Mouse (Mus musculus) embryonic facial prominence, embryonic 11.5 days (tissue): ENCODE data around the gene Ppp1r1a. TPM values are rescaled to one million over a fixed set of nuclear protein-coding genes. Genes with fewer than 3 reads are reported as not detected.

ENCODE experiments used
- ATAC-seq: fragments of 200-750 bp; cut with Nextera tagmentation; replicated peaks from 2 replicates; pipeline ENCODE4 v1.8.0; 2017; ENCODE audit warnings: low read depth; ENCODE audit not compliant: insufficient number of reproducible peaks, low FRiP score, low TSS enrichment
- DNase-seq: peaks from one replicate; pipeline ENCODE4 v3.0.0-alpha.2; 2015; ENCODE audit warnings: low spot score
- H3K27ac ChIP-seq: fragments of 300-500 bp; sonication (generic); replicated peaks from 2 replicates; pipeline ENCODE4 v1.5.1; 2014; ENCODE audit warnings: mild to moderate bottlenecking, low read depth, low read length, control low read depth
- H3K27me3 ChIP-seq: fragments of 300-500 bp; sonication (generic); 2 replicates; pipeline ENCODE4 v1.6.1; 2014; ENCODE audit warnings: mild to moderate bottlenecking, low read length, moderate library complexity, mixed read lengths; ENCODE audit not compliant: control insufficient read depth, insufficient read depth
- H3K36me3 ChIP-seq: fragments of 300-500 bp; sonication (generic); replicated peaks from 2 replicates; pipeline ENCODE4 v1.6.1; 2014; ENCODE audit warnings: low read depth, mild to moderate bottlenecking, low read length, moderate library complexity, mixed read lengths; ENCODE audit not compliant: control insufficient read depth, insufficient read depth
- H3K4me1 ChIP-seq: fragments of 300-500 bp; sonication (generic); 2 replicates; pipeline ENCODE4 v1.6.1; 2014; ENCODE audit warnings: low read length, mixed read lengths; ENCODE audit not compliant: control insufficient read depth, insufficient read depth
- H3K4me2 ChIP-seq: fragments of 300-500 bp; sonication (generic); 2 replicates; pipeline ENCODE4 v1.6.1; 2014; ENCODE audit warnings: low read depth, mild to moderate bottlenecking, control low read depth, low read length, moderate library complexity
- H3K4me3 ChIP-seq: fragments of 300-500 bp; sonication (generic); 2 replicates; pipeline ENCODE4 v1.5.1; 2014; ENCODE audit warnings: low read depth, low read length, control low read depth
- H3K9ac ChIP-seq: fragments of 300-500 bp; sonication (generic); replicated peaks from 2 replicates; pipeline ENCODE4 v1.6.1; 2014; ENCODE audit warnings: mild to moderate bottlenecking, control low read depth, low read length
- H3K9me3 ChIP-seq: fragments of 300-500 bp; sonication (generic); replicated peaks from 2 replicates; pipeline ENCODE4 v1.6.1; 2016; ENCODE audit warnings: mild to moderate bottlenecking, low read length, inconsistent platforms, mixed read lengths; ENCODE audit not compliant: control insufficient read depth
- WGBS: fragments of 180-500 bp; shearing (Covaris S2); extraction: QIAGEN DNeasy Blood & Tissue Kit; methylation state at CpG from one replicate; pipeline ENCODE4 v1.1.7; 2014; 5-methylcytosine and 5-hydroxymethylcytosine counted together
- polyA plus RNA-seq: library from polyadenylated mRNA; unstranded; fragments of >200 nt; fragmentation: Nextera tagmentation; extraction: Ambion mirVana; gene quantifications from 2 replicates; pipeline ENCODE4 v1.2.1, GENCODE M21; 2014

Ppp1r1a gene
- polyA plus RNA-seq, 1 experiment from 2014 or later = 17.6 TPM

- Histone ChIP-seq H3K4me1 (no peaks in the 10 kb centered on the region), H3K4me2 (no peak overlapping the region), H3K36me3 (no peaks in the 10 kb centered on the region; the same call in 1 of the 2 replicates), H3K4me3 (no peak overlapping the region), H3K27ac (no peak overlapping the region), H3K9me3 (no peaks in the 10 kb centered on the region), H3K9ac (no peak overlapping the region), H3K27me3 (no peaks in the 10 kb centered on the region)
- DNase-seq (no peak), ATAC-seq (no peak)
- WGBS = 48% methylated on average over 3 of the region's 3 CpGs
Observed at GRCm38 (mm10) chr15:103523156-103523555, 14.6 kb downstream of the Ppp1r1a start.

- ATAC-seq = no peak
- H3K27ac ChIP-seq = no peak overlapping the region
Observed at GRCm38 (mm10) chr15:103522458-103523099, 15.2 kb downstream of the Ppp1r1a start.

GRCm38 (mm10) chr15:103519386-103520378 lies 18.1 kb downstream of the Ppp1r1a start:
- 22% methylated on average over 4 of the region's 4 CpGs for WGBS
- Histone ChIP-seq H3K27ac (no peak overlapping the region; the same call in 1 of the 2 replicates), H3K4me3 (no peak overlapping the region), H3K27me3 (no peaks in the 10 kb centered on the region), H3K4me1 (no peaks in the 10 kb centered on the region), H3K36me3 (no peaks in the 10 kb centered on the region; the same call in 1 of the 2 replicates), H3K9me3 (no peaks in the 10 kb centered on the region), H3K4me2 (no peak overlapping the region), H3K9ac (no peak overlapping the region)
- peak; percentile 24 for DNase-seq
- 0 out of 2 replicates have a peak, but pooled peaks have one; percentile 5 for ATAC-seq

More at GRCm38 (mm10) chr15:103522458-103523099, 15.2 kb downstream of the Ppp1r1a start:
- no peak overlapping the region for H3K9ac ChIP-seq
- no peaks in the 10 kb centered on the region for H3K4me1 ChIP-seq
- H3K9me3 ChIP-seq = no peaks in the 10 kb centered on the region
- no peak for DNase-seq
- H3K4me3 ChIP-seq = no peak overlapping the region
- no peak overlapping the region for H3K4me2 ChIP-seq
- H3K27me3 ChIP-seq = no peaks in the 10 kb centered on the region
- WGBS = 72% methylated on average over 3 of the region's 3 CpGs
- H3K36me3 ChIP-seq = no peaks in the 10 kb centered on the region; the same call in 1 of the 2 replicates

- Histone ChIP-seq H3K4me3 (no peak overlapping the region), H3K9ac (no peak overlapping the region), H3K27me3 (no peaks in the 10 kb centered on the region), H3K36me3 (no peaks in the 10 kb centered on the region; the same call in 1 of the 2 replicates), H3K27ac (0 out of 2 replicates have a peak overlapping the region, but pooled peaks have one; percentile 28), H3K9me3 (no peaks in the 10 kb centered on the region), H3K4me2 (no peak overlapping the region), H3K4me1 (no peaks in the 10 kb centered on the region)
- ATAC-seq (peak; percentile 67; the same call in 1 of the 2 replicates), DNase-seq (peak; percentile 41)
- 5% methylated on average over 5 of the region's 5 CpGs for whole genome bisulfite sequencing
Observed at GRCm38 (mm10) chr15:103518600-103519385, 19.0 kb downstream of the Ppp1r1a start.

GRCm38 (mm10) chr15:103514914-103515313 lies 22.9 kb downstream of the Ppp1r1a start:
- 33% methylated on average over 3 of the region's 3 CpGs for WGBS
- H3K9ac ChIP-seq = no peak overlapping the region
- H3K27ac ChIP-seq = no peak overlapping the region
- H3K27me3 ChIP-seq = no peaks in the 10 kb centered on the region; the same call in 1 of the 2 replicates
- DNase-seq (no peak), ATAC-seq (no peak)
- H3K36me3 ChIP-seq = no peaks in the 10 kb centered on the region
- no peaks in the 10 kb centered on the region for H3K9me3 ChIP-seq
- no peak overlapping the region for H3K4me3 ChIP-seq
- no peak overlapping the region for H3K4me2 ChIP-seq
- no peaks in the 10 kb centered on the region for H3K4me1 ChIP-seq

GRCm38 (mm10) chr15:103514119-103514518 lies 23.7 kb downstream of the Ppp1r1a start:
- 7% methylated on average over 10 of the region's 10 CpGs for WGBS
- Histone ChIP-seq H3K4me1 (no peaks in the 10 kb centered on the region), H3K4me2 (peak overlapping the region; percentile 54), H3K27me3 (no peaks in the 10 kb centered on the region; the same call in 1 of the 2 replicates), H3K36me3 (no peaks in the 10 kb centered on the region), H3K9me3 (no peaks in the 10 kb centered on the region), H3K9ac (peak overlapping the region; percentile 30; the same call in 1 of the 2 replicates), H3K27ac (no peak overlapping the region), H3K4me3 (peak overlapping the region; percentile 24)
- peak; percentile 90 for DNase-seq
- peak; percentile 93 for ATAC-seq

- no peaks in the 10 kb centered on the region; the same call in 1 of the 2 replicates for H3K27me3 ChIP-seq
- no peaks in the 10 kb centered on the region for H3K4me1 ChIP-seq
- no peak overlapping the region for H3K9ac ChIP-seq
- ATAC-seq = peak; percentile 11; the same call in 1 of the 2 replicates
- H3K4me2 ChIP-seq = peak overlapping the region; percentile 54; the same call in 1 of the 2 replicates
- WGBS = 7% methylated on average over 7 of the region's 7 CpGs
- DNase-seq = no peak
- H3K27ac ChIP-seq = no peak overlapping the region
- H3K36me3 ChIP-seq = no peaks in the 10 kb centered on the region
- H3K4me3 ChIP-seq = no peak overlapping the region
- no peaks in the 10 kb centered on the region for H3K9me3 ChIP-seq
Observed at GRCm38 (mm10) chr15:103513621-103514031, 24.2 kb downstream of the Ppp1r1a start.
